ENCODE assay signal across 13 mouse cellular contexts in the genomic region with DNA sequence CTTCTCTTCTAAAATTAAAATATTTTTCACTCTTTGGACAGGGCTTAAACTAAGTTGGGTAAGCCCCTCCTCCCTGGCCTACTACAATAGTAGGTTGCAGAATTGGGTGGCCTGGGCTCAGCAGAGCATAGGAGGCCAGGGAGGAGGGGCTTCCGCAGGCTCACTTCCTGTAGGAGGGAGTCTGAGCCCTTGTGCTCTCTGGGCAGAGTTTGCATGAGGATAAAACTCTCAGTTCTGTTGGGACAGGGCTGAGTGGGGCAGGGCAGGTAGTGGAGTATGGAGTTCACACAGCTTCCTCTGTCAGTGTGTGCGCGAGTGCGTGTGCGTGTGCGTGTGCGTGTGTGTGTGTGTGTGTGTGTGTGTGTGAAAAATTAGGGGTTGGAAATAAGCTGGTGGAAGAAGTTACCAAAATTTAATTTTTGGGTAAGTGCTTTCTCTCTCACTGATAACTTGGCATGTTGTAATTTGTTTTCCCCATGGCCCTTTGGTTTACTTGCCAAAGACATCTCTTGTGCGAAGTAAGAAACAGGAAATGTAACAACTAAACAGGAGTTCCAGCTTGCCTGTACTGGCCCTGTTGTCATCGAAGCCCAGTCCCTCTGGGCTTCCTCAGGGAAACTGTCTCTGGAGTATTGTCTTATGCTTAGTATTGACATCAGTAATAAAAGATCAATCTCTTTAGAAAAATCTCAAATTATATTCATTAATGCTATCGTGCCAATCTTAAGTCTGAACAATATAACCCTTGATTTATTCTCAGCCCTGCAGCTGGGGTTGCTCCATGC. TPM values are rescaled to one million over a fixed set of nuclear protein-coding genes. Genes with fewer than 3 reads are reported as not detected.
A peak's percentile ranks its signal among the peaks of the same experiment; 100 is the strongest.
DNase-seq lines count a peak whose midpoint lies in the region; ATAC-seq lines count a peak whose summit lies in the region.
"Had no signal": no experiment of that assay in that cellular context is flagged by ENCODE, and none has a peak within 500 bp of the region (broad histone marks: within the 10 kb centered on the region; RNA-seq: fewer than 3 reads in every experiment).

No protein-coding gene starts in this region.

- peak; percentile 86 for ATAC-seq in inflammation-experienced regulatory T-cells, adult 6 months
- ATAC-seq in monocyte, adult 5-6 weeks (replicated peaks; ENCODE audit: insufficient number of reproducible peaks, low FRiP score, low TSS enrichment, poor library complexity, severe bottlenecking), result peak; percentile 49; the same call in 1 of the 2 replicates
- ATAC-seq in intestine, embryonic 15.5 days, result no peak
- ATAC-seq: forebrain, embryonic 13.5 days had no signal

- peak; percentile 9 for DNase-seq in gastrocnemius, postnatal 10 days
- no peak for DNase-seq in gastrocnemius, postnatal 25 days
- peak; percentile 60 to 69 for DNase-seq in B cell, adult 2 months
- DNase-seq in right cerebral cortex, postnatal 4 days, result no peak
- DNase-seq in neural tube, embryonic 10.5 days (ENCODE audit: extremely low spot score, low spot score), result no peak
- DNase-seq: cerebellum, postnatal 25 days; right cerebral cortex, adult 18-20 months had no signal

- no peak overlapping the region for H3K27ac ChIP-seq in intestine, embryonic 15.5 days
- H3K27ac ChIP-seq: forebrain, embryonic 13.5 days; hindbrain, embryonic 12.5 days; midbrain, embryonic 10.5 days had no signal

- H3K9me3 ChIP-seq in intestine, embryonic 15.5 days, result no peaks in the 10 kb centered on the region
- H3K9me3 ChIP-seq: forebrain, embryonic 13.5 days; hindbrain, embryonic 12.5 days; midbrain, embryonic 10.5 days had no signal

- H3K9ac ChIP-seq in intestine, embryonic 15.5 days, result no peak overlapping the region
- H3K9ac ChIP-seq: forebrain, embryonic 13.5 days; hindbrain, embryonic 12.5 days had no signal

- H3K4me1 ChIP-seq in intestine, embryonic 15.5 days (replicated peaks), result no peaks in the 10 kb centered on the region
- H3K4me1 ChIP-seq: forebrain, embryonic 13.5 days; hindbrain, embryonic 12.5 days; midbrain, embryonic 10.5 days had no signal

- H3K4me2 ChIP-seq in intestine, embryonic 15.5 days (replicated peaks), result no peak overlapping the region
- H3K4me2 ChIP-seq: forebrain, embryonic 13.5 days; hindbrain, embryonic 12.5 days had no signal

- H3K4me3 ChIP-seq in intestine, embryonic 15.5 days (replicated peaks), result no peak overlapping the region
- H3K4me3 ChIP-seq: forebrain, embryonic 13.5 days; hindbrain, embryonic 12.5 days; midbrain, embryonic 10.5 days had no signal

- H3K36me3 ChIP-seq in intestine, embryonic 15.5 days, result 0 out of 2 replicates have a peak, but pooled peaks cover 7% of the 10 kb centered on the region

- WGBS in intestine, embryonic 15.5 days, result 86% methylated on average over 10 of the region's 10 CpGs

- no peaks in the 10 kb centered on the region for H3K27me3 ChIP-seq in intestine, embryonic 15.5 days (replicated peaks)
- H3K27me3 ChIP-seq: forebrain, embryonic 13.5 days; hindbrain, embryonic 12.5 days had no signal

RNA-seq across cellular contexts. Expression of a gene that starts 9.2 kb away (rescaled TPM):
- 10 to 100 TPM; 13.7 to 22.9 TPM for total RNA-seq in gastrocnemius, postnatal 10 days (2021)
- 10 to 100 TPM; 12.4 to 14.4 TPM for total RNA-seq in gastrocnemius, postnatal 25 days (2021)
- polyA plus RNA-seq in inflammation-experienced regulatory T-cells, adult 6 months (2017; shearing (Covaris generic)), result 10 to 100 TPM; 10.7 to 17.4 (median 10.7) TPM
- 13.8 to 34.8 TPM (median 22.9 TPM) in 3 replicates for total RNA-seq in monocyte, adult 5-6 weeks (2017)
- polyA plus RNA-seq in intestine, embryonic 15.5 days (2015; fragmentation: Nextera tagmentation; extraction: Ambion mirVana), result 8.7 and 10.4 TPM in 2 replicates

Comparison
In these comparisons a context has a peak if more than half of its experiments do, and no peak if none do; other contexts are left out.
1. DNase-seq: peak in gastrocnemius, postnatal 10 days (single experiment) and B cell, adult 2 months (2 of 2); none in gastrocnemius, postnatal 25 days (single experiment), right cerebral cortex, postnatal 4 days (single experiment) and neural tube, embryonic 10.5 days (single experiment).